13 mouse cellular contexts compared by ENCODE assay signal in the genomic region with DNA sequence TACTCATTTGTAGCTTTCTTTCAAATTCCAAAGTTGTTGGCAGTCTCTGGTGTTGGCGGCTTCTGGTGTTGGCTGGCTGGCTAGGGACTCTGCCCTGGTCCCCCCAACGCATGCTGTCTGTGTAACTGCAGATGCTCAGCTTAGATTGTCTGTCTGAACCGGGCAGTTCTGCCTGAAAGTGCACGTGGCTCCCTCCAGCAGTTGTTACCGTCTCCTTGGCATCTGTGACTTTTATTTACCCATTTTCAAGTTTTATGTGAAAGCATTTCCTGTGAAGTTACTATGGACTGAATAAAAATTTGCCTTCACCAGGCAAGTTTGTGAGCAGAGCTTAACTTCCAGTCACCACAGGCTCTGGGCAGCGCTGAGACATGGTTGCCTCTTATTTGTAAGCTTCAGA. TPM values are rescaled to one million over a fixed set of nuclear protein-coding genes. Genes with fewer than 3 reads are reported as not detected.
DNase-seq lines count a peak whose midpoint lies in the region; ATAC-seq lines count a peak whose summit lies in the region.
"Had no signal": no experiment of that assay in that cellular context is flagged by ENCODE, and none has a peak within 500 bp of the region (broad histone marks: within the 10 kb centered on the region; RNA-seq: fewer than 3 reads in every experiment).

No protein-coding gene starts in this region.

- 1% methylated on average over 6 of the region's 6 CpGs for WGBS in forebrain, embryonic 10.5 days
- WGBS in hindbrain, embryonic 13.5 days, result under 1% methylated on average over 6 of the region's 6 CpGs

- H3K4me1 ChIP-seq in forebrain, embryonic 10.5 days, result peaks cover 43% of the 10 kb centered on the region
- H3K4me1 ChIP-seq in hindbrain, embryonic 13.5 days (replicated peaks), result peaks cover 32% of the 10 kb centered on the region

- no peaks in the 10 kb centered on the region for H3K36me3 ChIP-seq in forebrain, embryonic 10.5 days (replicated peaks)
- H3K36me3 ChIP-seq in hindbrain, embryonic 13.5 days, result no peaks in the 10 kb centered on the region
- H3K36me3 ChIP-seq: heart, embryonic 13.5 days had no signal

- H3K9ac ChIP-seq in hindbrain, embryonic 13.5 days, result no peak overlapping the region
- H3K9ac ChIP-seq: heart, embryonic 13.5 days; liver, postnatal 0 days had no signal

- no peak overlapping the region for H3K4me2 ChIP-seq in hindbrain, embryonic 13.5 days
- H3K4me2 ChIP-seq: heart, embryonic 13.5 days had no signal

- peak overlapping the region; percentile 27; the same call in 1 of the 2 replicates for H3K4me3 ChIP-seq in forebrain, embryonic 10.5 days
- H3K4me3 ChIP-seq in hindbrain, embryonic 13.5 days, result no peak overlapping the region
- H3K4me3 ChIP-seq: heart, embryonic 13.5 days had no signal

- H3K27me3 ChIP-seq in forebrain, embryonic 10.5 days (ENCODE audit: poor library complexity, severe bottlenecking), result peaks cover 100% of the 10 kb centered on the region
- H3K27me3 ChIP-seq in hindbrain, embryonic 13.5 days, result peaks cover 95% of the 10 kb centered on the region

- no peak overlapping the region for H3K27ac ChIP-seq in forebrain, embryonic 10.5 days
- no peak overlapping the region for H3K27ac ChIP-seq in hindbrain, embryonic 13.5 days
- H3K27ac ChIP-seq: heart, embryonic 13.5 days had no signal

- peak; percentile 23 to 43 for DNase-seq in layer of hippocampus, postnatal 10 days (ENCODE audit: low spot score in 2 of 2)
- DNase-seq in layer of hippocampus, adult 11-12 months (ENCODE audit: low spot score), result no peak
- DNase-seq in right cerebral cortex, postnatal 4 days, result peak; percentile 18
- no peak for DNase-seq in right cerebral cortex, postnatal 14 days
- DNase-seq in forebrain, embryonic 10.5 days (ENCODE audit: extremely low spot score, low spot score), result peak; percentile 30
- peak; percentile 33 for DNase-seq in retina, embryonic 14.5 days (ENCODE audit: low spot score)
- no peak for DNase-seq in spleen, adult 18-20 months
- DNase-seq: kidney, adult 8-10 months; liver, postnatal 0 days had no signal

- no peak for ATAC-seq in hindbrain, embryonic 13.5 days (ENCODE audit: low FRiP score)
- ATAC-seq: liver, postnatal 0 days had no signal

- no peaks in the 10 kb centered on the region for H3K9me3 ChIP-seq in forebrain, embryonic 10.5 days
- H3K9me3 ChIP-seq in hindbrain, embryonic 13.5 days, result no peaks in the 10 kb centered on the region
- H3K9me3 ChIP-seq: heart, embryonic 13.5 days had no signal

RNA-seq across cellular contexts. Expression of gene Tbr1, which starts 6.0 kb away (rescaled TPM):
- total RNA-seq in layer of hippocampus, postnatal 10 days (2021), result 10 to 100 TPM; 45.9 to 47.4 TPM
- polyA plus RNA-seq in forebrain, embryonic 10.5 days (2016; fragmentation: Nextera tagmentation; extraction: Ambion mirVana), result 2.4 and 5.0 TPM in 2 replicates
- polyA plus RNA-seq in hindbrain, embryonic 13.5 days (2015; fragmentation: Nextera tagmentation; extraction: Ambion mirVana), result 0.60 and 0.83 TPM in 2 replicates
- total RNA-seq: common myeloid progenitor, adult 5-6 weeks; monocyte, adult 5-6 weeks had no signal
- polyA plus RNA-seq: liver, postnatal 0 days had no signal

Comparison
In these comparisons a context has a peak if more than half of its experiments do, and no peak if none do; other contexts are left out.
1. DNase-seq: peak in layer of hippocampus, postnatal 10 days (2 of 2), right cerebral cortex, postnatal 4 days (single experiment), forebrain, embryonic 10.5 days (single experiment) and retina, embryonic 14.5 days (single experiment); none in layer of hippocampus, adult 11-12 months (single experiment), right cerebral cortex, postnatal 14 days (single experiment) and spleen, adult 18-20 months (0 of 2).